Mouse (Mus musculus): ENCODE data around the gene Nr1i3. TPM values are rescaled to one million over a fixed set of nuclear protein-coding genes. Genes with fewer than 3 reads are reported as not detected.

Gene Nr1i3
- total RNA-seq (2021), result 0.83 and 12.4 TPM in 2 replicates
- long read RNA-seq, experiment 1, result 0 reads
- long read RNA-seq, experiment 2, partial matches to known transcripts, result 3 of 9 reads
- long read RNA-seq, experiment 2, other reads (novel, unspliced or antisense), result 3 of 9 reads

DNA sequence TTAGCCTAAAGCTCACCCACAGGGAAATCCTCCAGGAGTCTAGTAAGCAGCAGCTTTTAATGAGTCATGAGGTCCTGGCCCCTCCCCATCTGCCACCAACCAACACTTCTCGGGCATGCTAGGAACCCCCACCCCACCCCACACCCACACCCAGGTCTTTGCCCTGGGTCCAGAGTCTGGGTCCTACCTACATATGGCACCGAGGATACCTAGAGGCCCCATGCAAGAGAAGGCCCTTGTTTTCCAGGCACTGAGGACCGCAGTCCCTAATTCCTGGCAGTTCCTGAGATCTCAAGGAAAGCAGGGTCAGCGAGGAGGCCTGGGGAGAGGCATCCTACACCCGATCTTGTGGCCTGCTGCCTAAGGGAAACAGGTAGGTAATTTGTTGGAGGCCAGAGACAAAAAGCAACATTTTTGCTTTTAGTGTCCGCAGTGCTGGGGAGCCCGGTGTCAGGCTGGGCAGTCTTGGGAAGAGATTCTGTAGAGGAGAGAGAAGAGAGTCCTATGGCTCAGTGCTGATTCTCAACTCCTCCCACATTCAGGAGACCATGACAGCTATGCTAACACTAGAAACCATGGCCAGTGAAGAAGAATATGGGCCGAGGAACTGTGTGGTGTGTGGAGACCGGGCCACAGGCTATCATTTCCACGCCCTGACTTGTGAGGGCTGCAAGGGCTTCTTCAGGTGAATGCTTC lies at the start of gene Nr1i3:
Nr1i3 (plus strand) TSS at position 170 of the 696 bp plus-strand sequence.
- no peak for DNase-seq

DNA sequence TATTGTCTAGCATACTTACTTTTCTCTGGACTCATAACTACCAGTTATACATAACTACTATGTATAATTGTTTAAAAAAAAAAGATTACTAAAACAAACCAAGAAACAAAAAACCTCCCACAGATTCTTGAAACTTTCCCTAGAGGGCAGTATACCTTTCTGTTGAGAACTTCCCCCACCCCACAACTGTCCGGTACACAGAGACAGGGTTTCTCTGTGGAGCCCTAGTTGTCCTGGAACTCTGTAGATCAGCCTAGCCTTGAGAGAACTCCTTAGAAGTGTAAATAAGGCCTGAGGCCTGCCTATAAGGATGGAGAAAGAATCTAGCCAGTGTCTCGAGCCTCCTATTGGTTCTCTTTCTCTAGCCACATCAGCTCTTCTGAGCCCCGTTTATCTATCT lies 49.5 kb upstream of the Nr1i3 start:
- DNase-seq, result peak; percentile 43

DNA sequence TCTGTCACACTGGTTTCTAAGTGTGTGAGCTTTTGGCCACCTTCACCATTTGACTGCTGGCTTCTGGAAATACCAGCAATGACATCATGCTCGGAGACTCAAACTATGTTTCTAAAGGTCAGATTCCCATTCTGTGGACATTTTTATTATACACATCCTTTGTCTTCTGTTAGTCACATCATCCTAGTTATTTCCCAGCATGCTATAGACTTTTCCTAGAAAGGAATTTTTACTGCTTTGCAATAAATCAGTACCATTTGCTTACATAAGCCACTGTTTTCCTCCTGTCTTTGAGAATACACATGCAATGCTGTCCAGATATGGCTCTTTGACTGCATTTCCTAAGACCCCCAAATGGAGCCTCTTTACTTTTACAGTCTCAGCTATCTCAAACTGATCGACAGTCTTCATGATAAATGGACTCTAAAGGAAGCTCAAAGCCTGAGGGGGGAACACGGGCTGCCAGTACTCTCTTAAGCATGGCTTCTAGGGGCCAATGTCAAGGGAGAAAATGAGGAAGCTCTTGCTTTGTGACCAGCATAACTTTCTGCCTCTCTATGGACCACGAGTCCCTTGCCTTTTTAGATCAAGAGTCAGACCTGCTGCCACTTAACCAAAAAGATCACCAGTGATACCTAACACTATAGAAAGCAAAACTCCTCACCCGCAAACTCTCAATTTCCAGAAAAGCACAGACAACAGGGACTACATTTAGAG lies 48.0 kb upstream of the Nr1i3 start:
- DNase-seq, result no peak

DNA sequence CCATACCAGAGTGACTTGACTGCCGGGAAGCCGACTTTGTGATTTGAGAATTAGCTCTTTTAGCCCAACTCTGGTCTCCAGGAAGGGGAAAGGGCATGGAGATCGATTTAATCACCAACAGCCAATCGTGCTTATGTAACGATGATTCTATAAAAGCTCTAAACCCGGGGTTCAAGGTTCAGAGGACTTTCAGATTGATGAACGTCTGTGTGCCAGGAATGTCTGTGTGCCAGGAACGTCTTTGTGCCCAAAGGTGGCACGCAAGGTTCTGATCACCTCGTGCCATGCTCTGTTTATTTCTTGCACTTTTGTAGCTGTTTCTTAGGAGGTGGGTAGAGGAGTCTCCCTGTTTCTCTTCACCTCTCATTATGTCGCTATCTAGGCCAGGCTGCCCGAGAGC lies 44.9 kb upstream of the Nr1i3 start:
- DNase-seq, result no peak

DNA sequence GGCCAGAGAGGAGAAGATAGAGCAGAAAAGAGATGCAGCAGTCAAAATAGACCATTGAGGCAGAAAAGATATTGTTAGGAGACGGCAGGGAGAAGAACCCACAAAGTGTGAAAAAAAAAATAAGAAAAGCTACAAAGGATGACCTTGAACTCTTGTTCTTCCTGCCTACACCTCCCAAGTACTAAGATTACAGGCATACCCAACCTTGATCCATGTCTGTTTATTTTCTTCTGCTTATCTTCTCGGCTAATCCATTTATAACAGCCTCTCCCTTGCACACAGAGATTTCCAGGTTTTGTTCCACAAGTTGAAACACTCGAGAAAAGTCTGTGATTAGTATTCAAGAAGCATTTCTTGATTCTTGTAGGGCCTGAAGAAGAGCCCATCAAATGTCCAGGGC lies 43.9 kb upstream of the Nr1i3 start:
- DNase-seq, result no peak

DNA sequence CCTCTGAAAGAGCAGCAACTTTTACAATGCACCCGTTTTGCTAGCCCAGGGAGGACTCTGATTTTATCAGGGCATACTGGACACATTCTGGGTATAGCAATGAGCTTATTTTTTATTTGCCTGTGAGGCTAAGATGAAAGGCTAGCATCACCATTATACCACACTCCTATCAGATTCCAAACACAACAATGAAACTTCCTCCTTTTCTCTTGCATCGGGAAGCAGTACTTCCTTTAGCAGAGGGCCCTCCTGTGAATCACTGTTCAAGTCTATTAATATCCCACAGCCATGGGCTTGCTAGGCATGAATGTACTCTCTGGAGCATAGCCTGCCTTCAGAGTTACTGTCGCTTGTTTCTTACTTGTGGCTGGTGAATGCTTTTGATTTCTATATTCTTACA lies 42.6 kb upstream of the Nr1i3 start:
- DNase-seq, result no peak

DNA sequence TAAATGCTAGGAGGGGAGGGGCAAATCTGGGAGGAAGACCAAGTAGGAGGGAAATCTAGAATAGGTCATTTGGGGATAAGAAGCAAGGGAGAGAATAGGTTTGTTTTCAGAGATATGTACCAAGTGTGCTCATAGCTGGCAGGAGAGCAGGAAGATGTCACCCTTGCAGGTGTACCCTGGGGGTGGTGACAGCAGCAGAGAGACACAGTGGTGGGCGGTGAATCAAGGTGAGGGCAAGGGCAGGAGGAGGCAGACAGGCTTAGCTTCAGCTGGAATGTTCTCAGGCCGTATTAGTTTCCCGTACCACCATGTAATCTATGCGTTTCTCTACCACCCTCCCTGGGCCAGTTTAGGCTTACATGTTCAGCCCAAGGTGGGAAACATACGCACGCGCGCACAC lies 41.0 kb upstream of the Nr1i3 start:
- DNase-seq, result no peak

DNA sequence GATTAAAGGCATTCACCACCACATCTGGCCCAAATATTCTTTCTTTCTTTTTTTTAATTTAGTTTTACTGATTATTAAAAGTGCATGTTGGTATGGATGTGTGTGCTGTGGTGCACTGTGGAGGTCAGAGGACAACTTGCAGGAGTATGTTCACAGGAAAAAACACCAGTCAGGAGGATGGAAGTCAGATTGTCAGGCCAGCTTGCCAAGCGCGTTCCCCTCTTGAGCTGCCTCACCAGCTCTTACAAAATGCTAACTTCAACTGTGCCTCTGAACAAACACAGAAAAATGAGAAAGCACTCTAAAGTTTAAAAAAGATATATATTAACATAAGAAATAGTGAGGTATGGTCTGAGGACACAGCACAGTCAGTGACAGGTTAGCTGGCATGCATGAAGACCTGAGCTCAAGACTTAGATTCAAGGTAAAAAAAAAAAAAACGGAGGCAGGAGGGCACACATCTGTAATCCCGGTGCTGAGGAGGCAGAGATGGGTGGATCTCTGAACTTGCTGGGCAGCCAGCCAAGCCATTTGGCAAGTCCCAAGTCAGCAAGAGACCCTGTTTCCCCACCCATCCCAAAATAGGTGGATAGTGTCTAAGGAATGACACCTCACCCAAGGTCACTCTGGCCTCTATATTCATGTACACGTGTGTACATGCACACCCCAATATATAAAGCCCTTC lies 34.1 kb upstream of the Nr1i3 start:
- no peak for DNase-seq

DNA sequence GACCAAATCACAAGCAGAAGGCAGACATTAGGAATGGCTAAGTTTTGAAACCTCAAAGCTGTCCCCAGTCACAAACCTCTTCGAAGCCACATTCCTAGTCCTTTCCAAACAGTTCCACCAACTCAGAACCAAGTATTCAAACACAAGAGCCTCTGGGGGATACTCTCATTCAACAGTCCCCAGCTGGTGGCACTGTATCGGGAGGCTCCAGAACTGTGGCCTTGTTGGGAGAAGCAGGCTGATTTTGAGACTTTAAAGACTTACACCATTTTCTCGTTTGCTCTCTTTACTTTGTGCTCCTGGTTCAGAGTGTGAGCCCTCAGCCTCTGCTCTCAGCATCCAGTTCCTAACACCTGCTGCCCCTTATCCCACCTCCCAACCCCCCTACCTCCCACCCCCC lies 30.7 kb upstream of the Nr1i3 start:
- DNase-seq, result no peak

DNA sequence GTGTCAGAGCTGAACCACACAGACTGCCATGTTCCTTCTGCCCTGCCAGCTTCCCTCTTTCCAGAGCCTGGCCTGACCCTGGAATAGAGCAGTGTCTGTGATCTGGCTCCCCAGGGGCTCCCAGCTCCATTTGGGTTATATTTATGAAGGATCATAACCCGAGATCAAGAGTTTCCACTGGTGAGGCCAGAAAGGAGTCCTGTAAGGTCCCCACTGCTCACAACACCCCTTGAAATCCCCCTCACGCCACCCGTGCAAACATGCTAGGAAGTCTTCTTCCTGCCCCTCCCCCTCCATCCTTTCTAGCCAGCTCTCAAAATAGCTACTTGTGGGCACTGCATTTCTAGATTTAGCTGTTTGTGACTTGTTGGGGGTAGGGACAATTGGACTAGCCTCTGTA lies 30.1 kb upstream of the Nr1i3 start:
- peak; percentile 45 for DNase-seq

DNA sequence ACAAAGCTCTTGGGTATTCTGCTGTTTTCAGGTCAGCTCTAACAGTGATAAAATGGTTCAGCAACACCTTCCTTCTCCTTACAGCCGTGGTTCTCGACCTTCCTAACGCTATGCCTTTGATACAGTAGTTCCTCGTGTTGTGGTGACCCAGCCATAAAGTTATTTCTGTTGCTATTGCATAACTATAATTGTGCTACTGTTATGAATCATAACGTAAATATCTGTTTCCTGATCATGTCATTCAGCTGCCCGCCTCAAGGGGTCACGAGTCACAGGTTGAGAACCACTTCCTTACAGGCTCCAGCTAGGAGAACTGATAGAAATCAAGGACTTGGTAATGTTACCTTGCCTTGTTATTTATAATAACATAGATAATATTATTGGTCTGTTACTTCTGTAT lies 29.5 kb upstream of the Nr1i3 start:
- peak; percentile 62 for DNase-seq

DNA sequence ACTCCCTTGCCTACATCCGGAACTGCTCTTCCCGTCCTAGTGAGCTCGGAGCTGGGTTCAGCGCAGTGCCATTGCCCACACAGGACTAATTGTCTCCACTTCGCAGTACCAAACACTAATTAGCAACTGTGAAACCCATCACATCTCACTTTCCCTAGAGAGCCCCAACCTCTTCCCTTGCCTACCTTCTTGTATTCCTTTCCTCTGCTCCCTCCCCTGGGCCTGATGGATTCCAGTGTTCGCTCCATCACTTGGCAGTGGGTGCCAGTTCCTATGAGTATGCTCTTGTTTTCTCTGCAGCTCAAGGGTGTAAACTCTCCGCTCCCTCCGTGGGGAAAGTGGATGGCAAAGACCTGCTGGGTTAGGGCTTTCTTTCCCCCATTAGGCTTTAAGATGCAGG lies 28.1 kb upstream of the Nr1i3 start:
- DNase-seq, result no peak

DNA sequence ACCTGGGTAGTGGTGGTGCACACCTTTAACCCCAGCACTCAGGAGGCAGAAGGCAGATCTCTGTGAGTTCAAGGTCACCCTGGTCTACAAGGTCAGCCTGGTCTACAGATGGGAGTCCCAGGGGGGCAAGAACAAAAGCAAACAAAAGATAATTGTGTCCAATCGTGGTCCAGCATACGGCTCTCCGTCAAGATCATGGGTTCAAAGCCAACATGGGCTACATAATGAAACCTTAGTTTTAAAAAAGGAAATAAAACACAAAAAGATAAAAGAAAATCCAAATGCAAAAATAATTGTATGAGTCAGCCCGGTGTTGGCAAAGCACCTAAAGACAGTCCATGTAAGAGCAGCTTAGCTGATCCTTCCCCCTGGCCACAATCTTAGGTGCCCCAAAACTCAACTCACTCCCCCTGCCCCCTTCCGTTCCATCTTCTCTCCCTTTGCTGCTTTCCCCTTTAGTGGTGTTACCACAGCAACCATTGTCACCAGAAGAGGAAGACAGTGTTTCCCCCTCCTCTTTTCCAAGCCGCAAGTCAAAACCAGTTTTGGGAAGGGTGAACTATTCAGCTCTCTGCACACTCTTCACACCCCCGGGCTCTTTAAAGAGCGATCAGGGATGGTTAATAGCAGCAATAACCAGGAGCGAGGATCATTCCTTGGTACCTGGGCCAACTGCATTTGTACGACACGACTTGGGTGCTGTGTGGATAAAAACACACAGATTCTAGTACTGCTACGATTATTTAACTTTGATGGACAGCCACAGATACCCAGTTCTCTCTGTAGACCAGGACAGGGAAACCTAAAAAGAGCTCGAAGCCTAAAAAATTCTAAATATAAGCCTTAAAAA lies 25.7 kb upstream of the Nr1i3 start:
- no peak for DNase-seq

DNA sequence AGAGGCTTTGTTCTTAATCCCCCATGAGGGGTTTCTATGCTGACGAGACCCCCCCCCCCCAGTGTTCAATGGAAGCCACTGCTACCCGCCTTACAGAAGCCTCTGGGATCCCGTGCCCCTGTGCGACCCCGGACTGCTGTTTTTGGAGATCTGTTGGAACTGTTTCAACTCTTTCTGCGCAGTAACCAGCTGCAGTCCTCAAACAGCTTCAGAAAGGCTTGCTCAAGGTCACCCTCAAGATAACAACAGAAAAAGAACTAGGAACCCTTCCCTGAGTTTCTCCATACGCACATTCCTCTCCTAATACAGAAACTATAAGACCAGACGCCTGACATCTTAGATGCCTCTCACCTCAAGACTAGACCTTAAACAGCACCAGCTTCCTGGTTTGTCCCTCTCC lies 24.7 kb upstream of the Nr1i3 start:
- no peak for DNase-seq

DNA sequence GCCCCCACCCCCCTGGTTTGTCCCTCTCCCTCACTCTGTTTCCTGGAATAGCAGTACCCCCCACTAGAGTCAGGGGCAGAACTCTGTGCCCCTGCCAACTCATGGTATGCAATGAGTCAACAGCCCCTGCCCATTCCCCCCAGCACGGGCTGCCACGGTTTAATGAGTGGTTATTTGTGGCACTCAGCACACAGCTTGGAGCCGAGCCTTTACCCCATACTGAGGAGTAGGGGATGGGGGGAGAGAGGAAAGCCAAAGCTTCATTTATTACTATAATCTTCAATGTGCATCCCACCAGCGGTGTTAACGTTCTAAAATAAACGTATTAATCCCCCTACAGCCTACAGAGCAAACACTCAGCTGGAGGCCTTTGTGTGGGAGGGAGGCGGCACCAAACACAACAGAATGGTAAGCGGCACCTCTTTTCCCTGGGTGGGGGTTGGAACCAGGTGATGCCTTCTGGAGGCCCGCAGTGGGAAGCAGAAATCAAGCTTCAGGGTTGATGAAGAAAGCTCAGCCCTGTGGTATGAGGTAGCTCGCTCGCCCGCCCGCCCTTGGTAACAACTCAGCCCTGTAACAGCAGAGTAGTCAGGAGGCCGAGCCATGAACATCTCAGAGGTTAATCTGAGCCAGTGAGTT lies 24.2 kb upstream of the Nr1i3 start:
- DNase-seq, result no peak

DNA sequence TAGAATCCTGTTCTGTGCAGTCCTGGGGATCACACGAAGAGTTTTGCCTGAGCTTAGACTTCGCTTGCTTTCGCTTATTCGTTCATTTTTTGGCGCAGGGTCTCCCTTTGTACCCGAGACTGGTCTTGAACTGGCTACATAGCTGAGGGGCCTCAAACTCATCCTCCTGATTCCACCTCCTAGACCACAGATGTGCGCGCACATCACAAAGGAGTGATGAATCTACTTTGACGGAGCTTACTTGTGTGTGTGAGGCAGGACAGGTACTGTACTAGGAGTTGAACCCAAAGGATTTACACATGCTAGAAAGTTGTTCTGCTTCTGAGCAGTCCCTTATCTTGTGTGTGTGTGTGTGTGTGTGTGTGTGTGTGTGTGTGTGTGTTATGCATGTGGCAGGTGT lies 22.9 kb upstream of the Nr1i3 start:
- no peak for DNase-seq

DNA sequence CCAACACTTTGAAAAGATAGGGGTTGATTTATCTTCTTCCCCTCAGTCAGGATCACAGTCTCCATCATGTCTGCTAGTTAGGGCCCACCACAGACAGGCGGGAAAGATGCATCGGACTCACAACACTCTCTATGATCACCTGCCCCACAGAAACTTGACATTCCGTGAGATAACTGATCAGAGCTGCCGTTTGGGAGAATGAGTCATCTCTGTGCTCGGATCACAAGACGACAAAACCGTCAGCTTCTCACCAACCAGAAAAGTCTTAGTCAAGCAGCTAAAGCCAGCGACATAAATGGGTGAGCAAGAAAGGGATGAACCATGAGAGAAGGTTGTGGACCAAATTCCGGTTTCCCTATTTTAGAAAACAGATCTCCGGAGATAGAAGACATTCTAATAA lies 21.5 kb upstream of the Nr1i3 start:
- no peak for DNase-seq

DNA sequence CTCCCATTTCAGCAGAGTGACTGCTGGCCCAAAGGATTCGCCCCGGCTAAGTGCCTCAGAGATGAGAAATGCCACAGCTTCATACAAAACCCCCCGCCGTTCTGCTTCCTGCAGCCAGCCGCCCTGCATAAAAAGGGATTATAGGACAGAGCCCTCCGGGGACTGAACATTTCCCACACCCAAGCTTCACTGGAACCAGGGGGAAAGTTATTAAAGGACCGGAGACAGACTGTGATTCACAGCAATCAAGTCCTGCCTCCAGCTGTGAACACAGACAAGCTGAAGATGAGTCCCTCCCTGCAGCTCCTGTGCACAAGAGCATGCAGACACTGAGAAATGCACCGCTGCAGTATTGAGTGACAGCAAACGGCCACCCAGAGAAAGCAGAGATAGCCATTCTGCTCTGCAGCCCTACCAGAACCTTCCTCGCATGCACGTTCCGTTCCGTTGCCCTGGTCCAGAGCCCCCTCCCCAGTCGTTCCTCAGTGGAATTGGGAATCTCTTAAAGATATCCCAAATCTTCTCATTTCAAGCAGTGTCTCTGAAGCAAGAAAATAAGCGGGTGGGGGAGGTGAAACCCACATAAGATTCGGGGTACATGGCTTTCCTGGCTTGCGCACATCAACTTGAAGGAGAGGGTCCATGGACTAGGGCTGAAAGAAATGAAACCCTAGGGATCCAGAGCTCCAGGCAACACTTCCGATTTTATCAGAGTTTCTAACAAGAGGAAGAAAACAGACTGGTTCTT lies 20.5 kb upstream of the Nr1i3 start:
- no peak for DNase-seq

DNA sequence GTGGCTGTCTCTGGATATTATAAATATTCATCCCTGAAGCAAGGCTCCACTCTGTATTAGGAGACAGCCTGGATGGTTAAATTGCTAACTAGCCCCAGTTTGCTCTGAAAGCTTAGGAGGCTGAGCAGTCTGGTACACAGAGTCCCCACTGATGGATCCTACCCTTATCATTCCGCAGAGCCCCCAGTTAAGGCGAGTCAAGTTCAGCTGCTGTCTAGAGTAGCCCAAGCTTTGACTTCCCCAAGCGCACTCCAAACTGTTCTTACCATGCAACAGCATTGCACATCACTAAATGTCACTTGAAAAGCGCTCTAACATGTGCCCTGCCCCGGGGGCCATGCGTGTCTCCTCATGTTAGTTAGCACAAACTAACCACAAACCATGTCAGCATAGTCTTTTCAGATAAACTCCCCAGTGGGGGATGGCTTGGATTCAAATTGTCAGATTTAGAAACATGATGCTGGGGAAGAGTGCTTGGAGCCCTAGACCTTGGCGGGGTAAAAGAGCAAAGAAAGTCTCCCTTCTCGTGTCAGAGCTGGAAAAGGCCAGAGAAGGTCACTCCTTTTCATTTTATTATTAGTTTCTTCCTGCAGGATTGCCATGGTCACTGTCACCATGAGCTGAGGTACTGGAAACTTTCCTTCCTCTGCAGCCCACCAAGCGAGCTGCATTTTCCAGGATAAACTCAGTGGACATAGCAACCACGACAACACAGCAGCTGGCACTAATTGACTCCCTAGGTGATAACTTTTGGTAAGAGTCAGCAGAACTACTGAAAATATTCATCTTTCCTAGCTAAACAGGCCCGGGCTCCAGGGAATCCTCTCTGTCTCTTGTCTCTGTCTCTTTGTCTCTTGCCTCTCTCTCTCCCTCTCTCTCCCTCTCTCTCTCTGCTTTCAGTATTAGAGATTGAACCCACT lies 19.6 kb upstream of the Nr1i3 start:
- no peak for DNase-seq
